Mouse (Mus musculus): ENCODE data around the gene Duox2.

Duox2 gene

GRCm38 (mm10) chr2:122235425-122235824, 62.8 kb downstream of the Duox2 start:
- no peak for DNase-seq

DNA sequence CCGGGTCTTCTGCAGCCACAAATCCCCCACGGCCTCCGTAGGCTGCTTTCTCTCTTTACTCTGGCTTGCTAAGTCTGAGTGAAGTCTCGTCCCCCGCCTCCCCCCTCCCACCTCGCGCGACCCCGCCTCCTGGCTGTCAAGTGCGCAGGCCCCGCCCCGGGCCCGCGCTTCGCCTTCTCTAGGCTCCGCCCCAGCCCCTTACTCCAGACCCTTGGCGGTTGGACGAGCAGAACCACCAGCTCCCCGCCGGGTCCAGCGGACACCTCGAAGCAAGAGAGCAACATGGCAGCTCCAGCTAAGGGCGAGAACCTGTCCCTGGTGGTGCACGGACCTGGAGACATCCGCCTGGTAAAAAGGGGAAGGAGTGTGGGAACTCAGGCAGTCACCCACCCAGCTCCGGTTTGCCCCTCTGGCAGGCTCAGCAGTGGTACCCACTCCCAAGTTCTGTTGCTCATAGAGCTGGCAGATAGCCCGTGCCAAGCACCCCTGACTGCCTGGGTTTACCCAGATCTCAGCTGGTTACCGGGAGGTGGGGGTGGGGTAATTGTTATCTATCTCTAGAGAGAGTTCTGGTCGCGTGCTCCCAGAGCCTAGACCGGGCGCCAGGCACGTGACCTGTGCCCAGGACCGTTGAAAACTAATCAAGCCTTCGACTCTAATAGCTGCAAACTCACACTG, 63.5 kb downstream of the Duox2 start, which contains the start of gene Sord:
Gene Sord (plus strand): TSS at position 139 of the 678 bp plus-strand sequence.
- DNase-seq: peak; percentile 78

DNA sequence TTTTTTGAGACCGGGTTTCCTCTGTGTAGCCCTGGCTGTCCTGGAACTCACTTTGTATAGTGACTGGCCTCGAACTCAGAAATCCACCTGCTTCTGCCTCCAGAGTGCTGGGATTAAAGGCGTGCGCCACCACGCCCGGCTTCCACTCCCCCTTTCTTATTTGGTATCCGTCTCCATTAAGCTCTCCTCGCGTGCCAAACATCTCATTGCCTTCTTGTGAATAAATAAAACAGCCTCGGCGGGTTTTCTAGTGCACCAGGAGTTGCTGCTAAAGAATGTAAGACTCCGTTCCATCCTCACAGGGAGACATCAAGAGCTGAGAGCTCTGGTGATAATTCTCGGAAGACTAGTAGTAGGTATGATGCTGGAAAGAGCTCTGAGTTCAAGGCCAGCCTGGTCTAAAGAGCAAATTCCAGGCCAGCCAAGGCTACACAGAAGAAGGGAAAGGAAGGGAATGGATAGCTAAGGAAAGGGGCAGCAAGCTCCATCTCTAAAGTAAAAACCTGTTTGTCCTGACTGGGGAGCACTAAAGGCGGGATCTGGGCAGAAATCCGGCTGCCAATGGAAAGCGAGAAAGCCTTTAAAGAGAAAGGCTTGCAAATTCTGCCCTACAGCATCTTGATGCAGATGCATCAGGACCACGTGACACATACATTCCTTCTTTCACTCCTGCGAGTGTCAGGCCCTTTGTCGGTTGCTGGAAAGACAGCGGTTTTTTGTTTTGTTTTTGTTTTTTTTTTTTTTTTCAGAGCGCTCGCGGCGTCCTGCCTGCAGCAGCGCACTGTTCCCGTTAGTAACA, 64.3 kb downstream of the Duox2 start:
- peak; percentile 15 for DNase-seq

- DNase-seq: no peak
Observed at GRCm38 (mm10) chr2:122233341-122233740, 64.9 kb downstream of the Duox2 start.

DNA sequence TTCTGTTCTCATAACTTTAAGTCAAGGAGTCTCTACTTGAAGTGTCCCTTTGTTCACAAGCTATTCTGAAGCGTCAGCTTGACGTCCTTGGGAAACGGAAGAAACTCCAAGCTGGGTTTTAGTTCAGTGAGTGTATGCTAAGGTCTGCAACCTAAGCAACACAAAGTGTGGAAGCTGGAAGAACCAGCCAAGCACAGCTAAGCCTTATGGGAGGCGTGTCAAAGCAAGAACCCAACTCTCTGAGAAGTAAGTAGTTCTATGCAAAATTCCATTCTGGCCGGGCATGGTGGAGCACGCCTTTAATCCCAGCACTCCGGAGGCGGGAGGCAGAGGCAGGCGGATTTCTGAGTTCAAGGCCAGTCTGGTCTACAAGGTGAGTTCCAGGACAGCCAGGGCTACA, 66.6 kb downstream of the Duox2 start:
- no peak for DNase-seq

GRCm38 (mm10) chr2:122230395-122230794, 67.9 kb downstream of the Duox2 start:
- DNase-seq: no peak

All from layer of hippocampus, adult 9-11 months (tissue).